Mouse (Mus musculus) MEL (cell line): ENCODE data around the gene Man1b1. TPM values are rescaled to one million over a fixed set of nuclear protein-coding genes. Genes with fewer than 3 reads are reported as not detected.

Experiments used
- DNase-seq: peaks from one replicate; pipeline ENCODE4 v3.0.0; 2011; ENCODE audit warnings: low read depth, low spot score
- H3K27ac ChIP-seq: 2 replicates; pipeline ENCODE4 v1.5.1; 2012; ENCODE audit warnings: low read depth, mild to moderate bottlenecking, control low read depth, low read length, moderate library complexity; ENCODE audit not compliant: control insufficient read depth
- H3K27me3 ChIP-seq, 2 experiments: fragments of 150-350 bp in 1 of 2; sonication (generic) in 1 of 2; 2 replicates each; pipeline ENCODE4 v1.6.1; 2012; ENCODE audit warnings: low read length in 2 of 2, mild to moderate bottlenecking in 2 of 2, improper control_type of control experiment in 1 of 2, moderate library complexity in 1 of 2; ENCODE audit not compliant: insufficient read depth in 2 of 2, control insufficient read depth in 1 of 2
- H3K36me3 ChIP-seq, 2 experiments: 2 replicates each; pipeline ENCODE4 v1.6.1; 2012 to 2014; ENCODE audit warnings: low read length in 2 of 2, improper control_type of control experiment in 1 of 2, inconsistent platforms in 1 of 2, mild to moderate bottlenecking in 1 of 2; ENCODE audit not compliant: insufficient read depth in 2 of 2, control insufficient read depth in 1 of 2
- H3K4me1 ChIP-seq, 2 experiments: fragments of 150-350 bp in 1 of 2; sonication (generic) in 1 of 2; 2 replicates each; pipeline ENCODE4 v1.6.1; 2012; ENCODE audit warnings: low read length in 2 of 2, improper control_type of control experiment in 1 of 2, mild to moderate bottlenecking in 1 of 2; ENCODE audit not compliant: insufficient read depth in 2 of 2, control insufficient read depth in 1 of 2
- H3K4me3 ChIP-seq, 2 experiments: fragments of 150-350 bp in 1 of 2; sonication (generic) in 1 of 2; 2 replicates each; pipeline ENCODE4 v1.5.1; 2012; ENCODE audit warnings: low read depth in 2 of 2, low read length in 2 of 2, mild to moderate bottlenecking in 2 of 2, moderate library complexity in 2 of 2, control low read depth in 1 of 2, improper control_type of control experiment in 1 of 2; ENCODE audit not compliant: control insufficient read depth in 1 of 2, insufficient read depth in 1 of 2
- H3K79me2 ChIP-seq: 2 replicates; pipeline ENCODE4 v1.6.1; 2012; ENCODE audit warnings: mild to moderate bottlenecking, low read length, moderate library complexity; ENCODE audit not compliant: control insufficient read depth, poor library complexity, insufficient read depth
- H3K9ac ChIP-seq: 2 replicates; pipeline ENCODE4 v1.6.1; 2012; ENCODE audit warnings: low read depth, mild to moderate bottlenecking, control low read depth, low read length, moderate library complexity; ENCODE audit not compliant: control insufficient read depth, poor library complexity, severe bottlenecking
- H3K9me3 ChIP-seq: fragments of 150-350 bp; sonication (generic); replicated peaks from 2 replicates; pipeline ENCODE4 v1.6.1; 2012; ENCODE audit warnings: mild to moderate bottlenecking, low read length, improper control_type of control experiment, moderate library complexity; ENCODE audit not compliant: insufficient read depth
- ELF1 ChIP-seq: IDR thresholded peaks from 2 replicates; pipeline ENCODE4 v1.6.1; 2014; ENCODE audit warnings: low read depth, mild to moderate bottlenecking, inconsistent platforms, low read length, improper control_type of control experiment, moderate library complexity
- GATA1 ChIP-seq: IDR thresholded peaks from 2 replicates; pipeline ENCODE4 v1.6.1; 2011; ENCODE audit warnings: low read depth, low read length, improper control_type of control experiment
- HCFC1 ChIP-seq: IDR thresholded peaks from 2 replicates; pipeline ENCODE4 v1.6.1; 2012; ENCODE audit warnings: low read depth, mild to moderate bottlenecking, inconsistent platforms, low read length, improper control_type of control experiment, moderate library complexity
- KAT2A ChIP-seq: conservative IDR thresholded peaks from 2 replicates; pipeline ENCODE4 v1.6.1; 2012; ENCODE audit warnings: low read depth, low read length, improper control_type of control experiment, inconsistent platforms
- MAX ChIP-seq: IDR thresholded peaks from 2 replicates; pipeline ENCODE4 v1.6.1; 2011; ENCODE audit warnings: low read length, improper control_type of control experiment
- MXI1 ChIP-seq: IDR thresholded peaks from 2 replicates; pipeline ENCODE4 v1.6.1; 2011; ENCODE audit warnings: mild to moderate bottlenecking, low read depth, low read length, improper control_type of control experiment
- MYB ChIP-seq: IDR thresholded peaks from 2 replicates; pipeline ENCODE4 v1.6.1; 2011; ENCODE audit warnings: mild to moderate bottlenecking, low read depth, low read length, improper control_type of control experiment
- MYC ChIP-seq: IDR thresholded peaks from 2 replicates; pipeline ENCODE4 v1.6.1; 2011; ENCODE audit warnings: low read depth, mild to moderate bottlenecking, low read length, improper control_type of control experiment, moderate library complexity
- NELFE ChIP-seq: IDR thresholded peaks from 2 replicates; pipeline ENCODE4 v1.6.1; 2011; ENCODE audit warnings: low read depth, low read length, improper control_type of control experiment
- NRF1 ChIP-seq: IDR thresholded peaks from 2 replicates; pipeline ENCODE4 v1.6.1; 2014; ENCODE audit warnings: low read depth, mild to moderate bottlenecking, inconsistent platforms, low read length, improper control_type of control experiment, moderate library complexity; ENCODE audit not compliant: poor library complexity, insufficient read depth, severe bottlenecking
- POLR2AphosphoS2 ChIP-seq: IDR thresholded peaks from 2 replicates; pipeline ENCODE4 v1.6.1; 2011; ENCODE audit warnings: low read length, improper control_type of control experiment
- POLR2AphosphoS5 ChIP-seq: IDR thresholded peaks from 2 replicates; pipeline ENCODE4 v1.6.1; 2012; ENCODE audit warnings: low read depth, borderline replicate concordance, mild to moderate bottlenecking, inconsistent platforms, low read length, moderate library complexity, mixed read lengths
- RCOR1 ChIP-seq: IDR thresholded peaks from 2 replicates; pipeline ENCODE4 v1.6.1; 2012; ENCODE audit warnings: low read depth, mild to moderate bottlenecking, inconsistent platforms, low read length, improper control_type of control experiment
- SIN3A ChIP-seq: IDR thresholded peaks from 2 replicates; pipeline ENCODE4 v1.6.1; 2012; ENCODE audit warnings: low read length, improper control_type of control experiment, inconsistent platforms
- SMC3 ChIP-seq: IDR thresholded peaks from 2 replicates; pipeline ENCODE4 v1.6.1; 2011; ENCODE audit warnings: low read depth, low read length, improper control_type of control experiment
- TBP ChIP-seq: IDR thresholded peaks from 2 replicates; pipeline ENCODE4 v1.8.0; 2011; ENCODE audit warnings: low read depth, low read length, improper control_type of control experiment
- TCF12 ChIP-seq: IDR thresholded peaks from 2 replicates; pipeline ENCODE4 v1.6.1; 2014; ENCODE audit warnings: low read depth, mild to moderate bottlenecking, inconsistent platforms, low read length, improper control_type of control experiment, moderate library complexity
- ZNF384 ChIP-seq: IDR thresholded peaks from 2 replicates; pipeline ENCODE4 v1.6.1; 2012; ENCODE audit warnings: low read depth, mild to moderate bottlenecking, inconsistent platforms, low read length, improper control_type of control experiment
- polyA plus RNA-seq, 2 experiments: library from polyadenylated mRNA; stranded (reverse) in 1 of 2; unstranded in 1 of 2; fragments of >175 nt in 1 of 2; fragments of >200 nt in 1 of 2; gene quantifications; 2 replicates each; pipeline versions ENCODE4 v1.2.1 to v1.2.4; 2012; ENCODE audit warnings: low replicate concordance in 2 of 2, low read depth in 1 of 2; ENCODE audit not compliant: insufficient read length in 2 of 2, insufficient read depth in 1 of 2, missing spikeins in 1 of 2
- total RNA-seq: library from RNA; depleted of rRNA; stranded (reverse); fragments of 300-350 nt; gene quantifications from 2 replicates; pipeline ENCODE4 v1.2.3, GENCODE M21; 2012

The Man1b1 gene
- total and polyA plus RNA-seq, 3 experiments: 49.6 to 50.1 TPM; not detected in 1

GRCm38 (mm10) chr2:25350701-25351100, 18.6 kb downstream of the Man1b1 start:
- Histone ChIP-seq H3K36me3 (peaks cover 0 to 15% of the 10 kb centered on the region in 2 experiments; a peak in 3 of 4 replicates), H3K27ac (no peak overlapping the region), H3K9me3 (no peaks in the 10 kb centered on the region), H3K79me2 (peaks cover under 1% of the 10 kb centered on the region; the same call in 1 of the 2 replicates), H3K9ac (no peak overlapping the region), H3K27me3 (no peaks in the 10 kb centered on the region), H3K4me1 (peaks cover 0 to 8% of the 10 kb centered on the region in 2 experiments; a peak in 2 of 4 replicates), H3K4me3 (no peak overlapping the region)
- TF ChIP-seq MYC: no peak
- TF ChIP-seq KAT2A: no peak
- TF ChIP-seq SIN3A: no peak
- TF ChIP-seq MXI1: no peak
- no peak for TF ChIP-seq MYB
- no peak for TF ChIP-seq ZNF384
- no peak for TF ChIP-seq GATA1
- no peak for TF ChIP-seq MAX
- TF ChIP-seq POLR2AphosphoS5: no peak
- no peak for TF ChIP-seq NRF1
- TF ChIP-seq TBP: no peak
- no peak for TF ChIP-seq NELFE
- TF ChIP-seq HCFC1: no peak
- no peak for TF ChIP-seq RCOR1
- no peak for TF ChIP-seq ELF1
- DNase-seq: no peak

- H3K9ac ChIP-seq: no peak overlapping the region
- H3K27me3 ChIP-seq: no peaks in the 10 kb centered on the region
- TF ChIP-seq ZNF384: no peak
- no peak for TF ChIP-seq TCF12
- TF ChIP-seq ELF1: no peak
- TF ChIP-seq POLR2AphosphoS5: no peak
- no peak for TF ChIP-seq GATA1
- TF ChIP-seq NELFE: no peak
- TF ChIP-seq SMC3: no peak
- TF ChIP-seq RCOR1: no peak
- no peak for TF ChIP-seq POLR2AphosphoS2
- no peak for TF ChIP-seq NRF1
- TF ChIP-seq, all 39 proteins: peak for 0
- Histone ChIP-seq H3K9me3 (no peaks in the 10 kb centered on the region), H3K79me2 (peaks cover 7% of the 10 kb centered on the region), H3K4me3 (no peak overlapping the region), H3K27ac (no peak overlapping the region), H3K36me3 (peaks cover 0 to 8% of the 10 kb centered on the region in 2 experiments; a peak in 3 of 4 replicates), H3K4me1 (peaks cover 0 to 12% of the 10 kb centered on the region in 2 experiments; a peak in 2 of 4 replicates)
- DNase-seq: no peak
Observed at GRCm38 (mm10) chr2:25354211-25354610, 22.1 kb downstream of the Man1b1 start.
